Mouse (Mus musculus) E14TG2a.4 (cell line): ENCODE data around the gene Piwil4.

ENCODE experiments used
- CTCF ChIP-seq: conservative IDR thresholded peaks from 2 replicates; pipeline ENCODE4 v1.5.1; 2014; ENCODE audit warnings: low read length
- POU5F1 ChIP-seq: IDR thresholded peaks from 2 replicates; pipeline ENCODE4 v1.6.1; 2014; ENCODE audit warnings: low read length, borderline replicate concordance

DNA sequence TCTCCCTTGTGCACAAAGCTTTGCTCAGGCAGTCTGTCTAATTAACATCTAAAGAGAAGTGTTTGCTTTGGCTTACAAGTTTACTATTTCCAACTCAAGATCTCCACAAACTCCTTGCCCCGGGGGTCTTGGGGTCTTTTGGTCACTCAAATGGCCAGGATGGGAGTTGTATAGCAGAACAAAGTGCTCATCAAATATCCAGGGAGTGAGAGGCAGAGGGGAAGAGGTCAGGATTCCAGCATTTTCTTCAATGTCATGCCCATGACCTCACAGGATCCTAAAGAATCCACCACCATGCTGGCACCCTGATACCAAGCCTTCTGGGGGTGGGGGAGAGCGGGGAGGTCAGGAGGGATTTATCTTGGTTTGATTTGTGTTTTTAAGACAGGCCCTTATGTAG lies 59.9 kb downstream of the Piwil4 start:
- TF ChIP-seq CTCF (no peak), POU5F1 (peak; percentile 21; the same call in 1 of the 2 replicates)
